Mouse (Mus musculus) testis, adult 2 months (tissue): ENCODE results near the gene Atp8a2.

Experiments used
- CTCF ChIP-seq: fragments of 200-500 bp; IDR thresholded peaks from 2 replicates; pipeline ENCODE4 v1.5.1; 2012; ENCODE audit warnings: low read depth, mild to moderate bottlenecking, inconsistent platforms, low read length, moderate library complexity; ENCODE audit not compliant: control insufficient read depth, insufficient read depth, insufficient replicate concordance
- POLR2A ChIP-seq: fragments of 200-500 bp; IDR thresholded peaks from 2 replicates; pipeline ENCODE4 v1.6.1; 2012; ENCODE audit warnings: low read depth, mild to moderate bottlenecking, inconsistent platforms, low read length, moderate library complexity; ENCODE audit not compliant: control insufficient read depth

DNA sequence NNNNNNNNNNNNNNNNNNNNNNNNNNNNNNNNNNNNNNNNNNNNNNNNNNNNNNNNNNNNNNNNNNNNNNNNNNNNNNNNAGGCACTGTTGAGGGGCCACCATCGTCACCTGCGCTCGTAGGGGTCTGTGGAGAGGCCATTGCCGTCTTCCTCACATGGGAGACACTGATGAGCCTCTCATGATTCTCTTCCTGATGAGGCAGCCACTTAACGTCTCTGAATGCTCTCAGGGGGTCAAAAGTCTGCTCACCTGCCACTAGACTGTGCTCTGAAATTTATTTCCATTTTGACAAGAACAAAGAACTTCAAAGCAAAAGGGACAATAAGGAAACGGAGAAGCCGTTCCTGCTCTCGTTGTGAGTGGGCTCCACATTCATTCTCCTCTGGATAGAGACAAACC is 277.1 kb downstream of the Atp8a2 start:
- TF ChIP-seq CTCF = no peak
- TF ChIP-seq POLR2A = no peak
